Mouse (Mus musculus) spleen, adult 2 months (tissue): ENCODE data around the gene Nup85.

Experiments
- CTCF ChIP-seq: fragments of 200-500 bp; IDR thresholded peaks from 2 replicates; pipeline ENCODE4 v1.5.1; 2011; ENCODE audit warnings: mild to moderate bottlenecking, inconsistent platforms; ENCODE audit not compliant: insufficient read depth, insufficient read length, insufficient replicate concordance; ENCODE audit errors: extremely low read depth
- POLR2A ChIP-seq: fragments of 200-500 bp; IDR thresholded peaks from 2 replicates; pipeline ENCODE4 v1.6.1; 2011; ENCODE audit warnings: low read depth, low read length, inconsistent platforms

- TF ChIP-seq CTCF, result peak; percentile 21; the same call in 1 of the 2 replicates
- no peak for TF ChIP-seq POLR2A
Measured at GRCm38 (mm10) chr11:115631505-115631890, 67.3 kb downstream of the Nup85 start.
